Mouse (Mus musculus): ENCODE data around the gene Ankrd22.

DNA sequence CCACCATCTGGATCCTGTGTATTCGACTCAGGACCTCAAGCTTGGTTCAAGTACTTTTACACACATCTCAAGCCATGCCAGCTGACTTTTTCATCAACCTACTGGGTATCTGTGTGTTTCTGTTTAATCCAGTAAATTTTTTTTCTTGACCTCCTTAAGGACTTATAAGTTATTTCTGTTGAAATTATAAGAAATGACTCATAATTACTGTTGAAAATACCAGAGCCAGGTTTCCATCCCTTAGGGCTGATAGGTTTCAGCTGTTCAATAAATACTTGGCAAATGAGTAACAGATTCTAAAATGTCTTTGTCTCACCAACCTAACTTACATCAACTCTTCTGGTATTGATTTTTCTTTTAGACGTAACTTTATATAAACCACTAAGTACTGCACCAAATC lies 29.2 kb upstream of the Ankrd22 start:
- TF ChIP-seq EP300 (optimal IDR thresholded peaks at IDR 0.05) (no peak), CTCF (IDR thresholded peaks at IDR 0.05; ENCODE audit: low read depth) (no peak)
